Mouse (Mus musculus): Measurements from ENCODE around the gene Gtf2f2. TPM values are rescaled to one million over a fixed set of nuclear protein-coding genes. Genes with fewer than 3 reads are reported as not detected.
A peak's percentile ranks its signal among the peaks of the same experiment; 100 is the strongest.

The Gtf2f2 gene
- total RNA-seq, 1 experiment: 23.2 TPM

DNA sequence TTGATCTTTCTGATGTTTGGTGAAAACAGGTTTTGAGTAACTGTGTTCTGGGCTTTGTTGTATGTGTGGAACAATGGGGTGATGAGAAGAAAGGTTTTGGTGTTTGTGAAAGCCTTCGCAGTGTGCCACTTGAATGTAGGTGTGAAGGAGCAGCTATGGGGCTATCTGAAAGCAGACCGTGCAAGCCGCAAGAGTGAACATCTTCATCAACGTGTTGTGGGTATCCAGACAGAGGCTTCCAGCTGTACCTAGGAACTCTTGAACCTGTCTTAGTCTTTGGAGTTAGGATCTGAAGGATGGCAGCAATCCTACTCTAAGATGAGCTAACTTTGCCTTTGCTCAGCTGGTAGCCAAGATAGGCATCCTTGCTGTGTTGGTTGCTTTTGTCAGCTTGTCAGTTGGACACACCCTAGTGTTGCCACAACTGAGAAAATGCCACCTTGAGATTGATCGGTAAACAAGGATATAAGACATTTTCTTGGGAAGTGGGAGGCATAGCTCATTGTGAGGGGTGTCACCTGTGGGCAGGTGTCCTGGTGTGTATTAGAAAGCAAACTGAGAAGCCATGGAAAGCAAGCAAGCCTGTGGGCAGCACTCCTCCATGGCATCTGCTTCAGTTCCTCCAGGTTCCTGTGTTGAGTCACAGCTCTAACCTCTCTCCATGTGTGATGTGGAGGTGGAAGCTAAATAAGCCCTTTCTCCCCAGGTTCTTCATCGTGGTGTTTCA, 160.7 kb downstream of the Gtf2f2 start:
- no peak for DNase-seq (ENCODE audit: low read depth, low spot score)
- H3K27ac ChIP-seq (ENCODE audit: insufficient read depth, low read depth, low read length, poor library complexity, severe bottlenecking): no peak overlapping the region
- H3K9me3 ChIP-seq (ENCODE audit: control insufficient read depth, insufficient read depth, low read depth, low read length): no peaks in the 10 kb centered on the region
- H3K4me1 ChIP-seq (ENCODE audit: control insufficient read depth in 2 of 2, insufficient read depth in 2 of 2, low read length in 2 of 2, poor library complexity in 1 of 2): peaks cover 0 to 7% of the 10 kb centered on the region in 2 experiments; a peak in 2 of 4 replicates
- TF ChIP-seq ZNF384 (IDR thresholded peaks at IDR 0.05; ENCODE audit: low read depth, low read length): no peak
- TF ChIP-seq HCFC1 (IDR thresholded peaks at IDR 0.05; ENCODE audit: borderline replicate concordance, insufficient read depth, low read length): no peak
- no peak for TF ChIP-seq ZC3H11A (IDR thresholded peaks at IDR 0.05; ENCODE audit: borderline replicate concordance, low read depth, low read length)
- no peak for TF ChIP-seq MAFK (IDR thresholded peaks at IDR 0.05; ENCODE audit: insufficient read depth, low read depth, low read length)
- TF ChIP-seq CHD2 (IDR thresholded peaks at IDR 0.05; ENCODE audit: low read depth, low read length): no peak
- no peak overlapping the region for H3K9ac ChIP-seq (ENCODE audit: insufficient read depth, low read depth, low read length, poor library complexity, severe bottlenecking)
- H3K4me3 ChIP-seq (ENCODE audit: insufficient read depth in 1 of 2, low read depth in 1 of 2, low read length in 2 of 2, poor library complexity in 1 of 2, severe bottlenecking in 1 of 2): no peak overlapping the region
- in situ Hi-C loops (cut with MboI; ENCODE audit: low sequenced_read_pairs in 2 of 2, unreplicated experiment in 2 of 2): loop anchor here in 1 of 2 experiments (25.0 kb wide), 1 partner anchor 587 kb away; no protein-coding TSS in a partner anchor
- H3K36me3 ChIP-seq (ENCODE audit: control insufficient read depth, insufficient read depth, low read length, poor library complexity, severe bottlenecking): peaks cover 29% of the 10 kb centered on the region

GRCm38 (mm10) chr14:75849236-75849635, 161.4 kb downstream of the Gtf2f2 start:
- in situ Hi-C loops (cut with MboI; ENCODE audit: low sequenced_read_pairs in 2 of 2, unreplicated experiment in 2 of 2): no loop called here
- no peak overlapping the region; the same call in 1 of the 2 replicates for H3K27ac ChIP-seq (ENCODE audit: insufficient read depth, low read depth, low read length, poor library complexity, severe bottlenecking)
- TF ChIP-seq ZC3H11A (IDR thresholded peaks at IDR 0.05; ENCODE audit: borderline replicate concordance, low read depth, low read length): no peak
- peak; percentile 74; the same call in 1 of the 2 replicates for TF ChIP-seq ZNF384 (IDR thresholded peaks at IDR 0.05; ENCODE audit: low read depth, low read length)
- no peaks in the 10 kb centered on the region for H3K9me3 ChIP-seq (ENCODE audit: control insufficient read depth, insufficient read depth, low read depth, low read length)
- peaks cover 0 to 7% of the 10 kb centered on the region in 2 experiments; a peak in 1 of 4 replicates for H3K4me1 ChIP-seq (ENCODE audit: control insufficient read depth in 2 of 2, insufficient read depth in 2 of 2, low read length in 2 of 2, poor library complexity in 1 of 2)
- DNase-seq (ENCODE audit: low read depth, low spot score): no peak
- H3K4me3 ChIP-seq (ENCODE audit: insufficient read depth in 1 of 2, low read depth in 1 of 2, low read length in 2 of 2, poor library complexity in 1 of 2, severe bottlenecking in 1 of 2): no peak overlapping the region
- no peak overlapping the region for H3K9ac ChIP-seq (ENCODE audit: insufficient read depth, low read depth, low read length, poor library complexity, severe bottlenecking)
- H3K36me3 ChIP-seq (ENCODE audit: control insufficient read depth, insufficient read depth, low read length, poor library complexity, severe bottlenecking): peaks cover 29% of the 10 kb centered on the region

GRCm38 (mm10) chr14:75848482-75848881, 162.2 kb downstream of the Gtf2f2 start:
- no peak for TF ChIP-seq HCFC1 (IDR thresholded peaks at IDR 0.05; ENCODE audit: borderline replicate concordance, insufficient read depth, low read length)
- no peak for TF ChIP-seq ZC3H11A (IDR thresholded peaks at IDR 0.05; ENCODE audit: borderline replicate concordance, low read depth, low read length)
- no peak for TF ChIP-seq ZNF384 (IDR thresholded peaks at IDR 0.05; ENCODE audit: low read depth, low read length)
- 0 out of 2 replicates have a peak, but pooled peaks have one; percentile 9 for TF ChIP-seq CHD2 (IDR thresholded peaks at IDR 0.05; ENCODE audit: low read depth, low read length)
- Histone ChIP-seq H3K9me3 (ENCODE audit: control insufficient read depth, insufficient read depth, low read depth, low read length) (no peaks in the 10 kb centered on the region), H3K27ac (ENCODE audit: insufficient read depth, low read depth, low read length, poor library complexity, severe bottlenecking) (no peak overlapping the region), H3K9ac (ENCODE audit: insufficient read depth, low read depth, low read length, poor library complexity, severe bottlenecking) (no peak overlapping the region), H3K4me3 (ENCODE audit: insufficient read depth in 1 of 2, low read depth in 1 of 2, low read length in 2 of 2, poor library complexity in 1 of 2, severe bottlenecking in 1 of 2) (no peak overlapping the region; a peak in 1 of 4 replicates), H3K4me1 (ENCODE audit: control insufficient read depth in 2 of 2, insufficient read depth in 2 of 2, low read length in 2 of 2, poor library complexity in 1 of 2) (peaks cover 0 to 7% of the 10 kb centered on the region in 2 experiments; a peak in 1 of 4 replicates), H3K36me3 (ENCODE audit: control insufficient read depth, insufficient read depth, low read length, poor library complexity, severe bottlenecking) (peaks cover 29% of the 10 kb centered on the region)
- no peak for DNase-seq (ENCODE audit: low read depth, low spot score)
- in situ Hi-C loops (cut with MboI; ENCODE audit: low sequenced_read_pairs in 2 of 2, unreplicated experiment in 2 of 2): no loop called here

GRCm38 (mm10) chr14:75847669-75848068, 163.0 kb downstream of the Gtf2f2 start:
- H3K4me3 ChIP-seq (ENCODE audit: insufficient read depth in 1 of 2, low read depth in 1 of 2, low read length in 2 of 2, poor library complexity in 1 of 2, severe bottlenecking in 1 of 2): peak overlapping the region in 1 of 2 experiments; percentile 17; a peak in 1 of 4 replicates

More at GRCm38 (mm10) chr14:75847669-75848068, 163.0 kb downstream of the Gtf2f2 start:
- Histone ChIP-seq H3K4me1 (ENCODE audit: control insufficient read depth in 2 of 2, insufficient read depth in 2 of 2, low read length in 2 of 2, poor library complexity in 1 of 2) (peaks cover 0 to 7% of the 10 kb centered on the region in 2 experiments; a peak in 1 of 4 replicates), H3K27ac (ENCODE audit: insufficient read depth, low read depth, low read length, poor library complexity, severe bottlenecking) (no peak overlapping the region; the same call in 1 of the 2 replicates), H3K9me3 (ENCODE audit: control insufficient read depth, insufficient read depth, low read depth, low read length) (no peaks in the 10 kb centered on the region), H3K36me3 (ENCODE audit: control insufficient read depth, insufficient read depth, low read length, poor library complexity, severe bottlenecking) (peaks cover 29% of the 10 kb centered on the region), H3K9ac (ENCODE audit: insufficient read depth, low read depth, low read length, poor library complexity, severe bottlenecking) (peak overlapping the region; percentile 7; the same call in 1 of the 2 replicates)
- DNase-seq (ENCODE audit: low read depth, low spot score): no peak
- in situ Hi-C loops (cut with MboI; ENCODE audit: low sequenced_read_pairs in 2 of 2, unreplicated experiment in 2 of 2): no loop called here
- TF ChIP-seq CHD2 (IDR thresholded peaks at IDR 0.05; ENCODE audit: low read depth, low read length): no peak
- TF ChIP-seq MAFK (IDR thresholded peaks at IDR 0.05; ENCODE audit: insufficient read depth, low read depth, low read length): no peak
- no peak for TF ChIP-seq HCFC1 (IDR thresholded peaks at IDR 0.05; ENCODE audit: borderline replicate concordance, insufficient read depth, low read length)
- TF ChIP-seq ZNF384 (IDR thresholded peaks at IDR 0.05; ENCODE audit: low read depth, low read length): no peak
- no peak for TF ChIP-seq ZC3H11A (IDR thresholded peaks at IDR 0.05; ENCODE audit: borderline replicate concordance, low read depth, low read length)

Other genes with a start within 250 kb of the Gtf2f2 start
- 5.1 and 9.2 TPM in 2 replicates for gene Slc25a30, start 223.8 kb downstream of the Gtf2f2 start, total RNA-seq (2012; rRNA removed)
- 592 and 613 TPM in 2 replicates for gene Tpt1, start 165.8 kb downstream of the Gtf2f2 start, total RNA-seq (2012; rRNA removed)
- gene Kctd4, start 55.9 kb downstream of the Gtf2f2 start, total RNA-seq (2012; rRNA removed): 0.09 and 0.16 TPM in 2 replicates
- gene Gpalpp1, start 99.9 kb upstream of the Gtf2f2 start, total RNA-seq (2012; rRNA removed): 7.9 and 11.4 TPM in 2 replicates
- gene Nufip1, start 100.0 kb upstream of the Gtf2f2 start, total RNA-seq (2012; rRNA removed): 13.8 and 20.6 TPM in 2 replicates